Mouse (Mus musculus): ENCODE data around the gene Gm13088.
"Not testable (repeated sequence)": the region's sequence is repeated elsewhere in the genome, so short reads cannot be mapped to it uniquely, and the experiment has no call there.

Gene Gm13088

DNA sequence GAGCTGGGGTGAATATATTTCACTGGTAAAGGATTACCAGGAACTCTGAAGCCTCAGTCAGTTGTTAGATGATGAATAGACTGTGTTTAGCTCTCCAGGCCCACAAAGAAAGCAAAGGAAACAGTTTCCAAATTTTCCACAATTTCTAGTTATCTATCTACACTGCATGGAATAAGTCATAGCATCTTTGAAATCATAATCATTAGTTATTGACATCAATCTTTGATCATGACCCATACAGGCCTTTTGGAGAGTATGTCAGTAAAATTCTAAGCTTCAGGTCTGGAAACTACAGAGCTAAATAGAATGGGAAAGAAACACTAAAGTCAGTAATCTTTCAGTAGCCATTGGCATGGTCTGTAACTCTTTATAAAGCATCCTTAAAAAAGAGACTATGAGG is at the start of gene Gm13088:
Gene Gm13088, minus strand, starts transcription at position 101 of the 400 bp plus-strand sequence.
- DNase-seq (ENCODE audit: low spot score in 2 of 2): not testable (repeated sequence)

DNA sequence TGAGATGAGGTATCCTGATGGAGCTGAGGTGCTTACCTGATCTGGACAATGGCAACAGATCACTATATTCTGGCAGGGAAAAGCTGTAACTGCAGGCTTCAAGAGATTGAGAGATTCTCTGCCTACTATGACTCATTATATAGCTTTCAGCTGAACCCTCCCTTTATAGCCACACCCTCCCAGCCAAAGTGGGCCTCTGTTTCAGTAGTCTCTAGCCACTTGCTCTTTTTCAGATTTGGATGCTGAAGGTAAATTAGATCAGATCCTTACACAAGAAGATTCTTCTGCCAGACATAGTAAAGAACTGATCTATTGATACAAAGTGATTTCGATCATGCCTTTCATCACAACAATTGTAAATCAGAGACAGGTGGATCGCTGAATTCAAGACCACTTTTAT is 45.6 kb upstream of the Gm13088 start, which contains the start of gene Gm13089:
Gene Gm13089, minus strand, starts transcription at position 101 of the 400 bp plus-strand sequence.
- no peak for DNase-seq (ENCODE audit: low spot score in 2 of 2)

DNA sequence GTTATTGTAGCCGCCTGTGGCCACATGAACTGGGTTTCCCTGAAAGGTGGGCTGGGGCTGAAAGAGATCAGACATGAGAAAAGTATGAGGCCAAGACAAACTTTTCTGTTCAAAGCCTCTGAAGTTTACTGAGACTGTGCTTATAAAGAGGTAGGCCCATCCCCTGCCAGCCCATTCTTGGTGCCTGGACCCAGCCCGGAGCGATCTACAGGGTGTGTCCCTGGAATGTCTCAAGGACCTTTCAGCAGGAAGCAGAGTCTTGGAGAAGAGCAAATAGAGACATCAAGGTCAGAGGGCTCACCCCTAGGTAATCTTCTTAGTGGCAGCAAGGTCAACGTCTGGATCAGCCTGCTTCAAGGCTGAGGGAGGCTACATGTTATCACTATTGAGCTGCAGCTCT is 38.9 kb downstream of the Gm13088 start:
- DNase-seq (ENCODE audit: low spot score in 2 of 2): not testable (repeated sequence)

DNA sequence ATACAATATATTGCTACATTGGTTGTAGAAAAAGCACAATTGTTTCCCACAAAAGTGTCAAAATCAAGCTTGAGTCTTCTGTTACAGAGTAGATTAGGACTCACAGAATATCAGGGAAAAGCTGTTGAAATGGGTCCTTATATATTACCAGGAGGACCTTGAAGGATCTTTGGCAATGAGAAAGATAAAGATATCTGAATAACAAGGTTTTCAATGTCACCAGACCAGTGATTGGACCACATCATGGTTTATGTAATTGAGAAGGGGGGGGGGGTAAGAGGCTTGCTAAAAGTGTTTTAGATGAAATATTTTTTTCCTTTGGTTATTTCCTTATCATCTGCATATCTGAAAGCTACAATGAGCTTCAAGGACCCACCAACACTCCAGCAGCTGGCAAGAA is 42.3 kb downstream of the Gm13088 start, which contains the start of gene Gm13083:
Gene Gm13083, plus strand, starts transcription at position 301 of the 400 bp plus-strand sequence.
- not testable (repeated sequence) for DNase-seq (ENCODE audit: low spot score in 2 of 2)

DNA sequence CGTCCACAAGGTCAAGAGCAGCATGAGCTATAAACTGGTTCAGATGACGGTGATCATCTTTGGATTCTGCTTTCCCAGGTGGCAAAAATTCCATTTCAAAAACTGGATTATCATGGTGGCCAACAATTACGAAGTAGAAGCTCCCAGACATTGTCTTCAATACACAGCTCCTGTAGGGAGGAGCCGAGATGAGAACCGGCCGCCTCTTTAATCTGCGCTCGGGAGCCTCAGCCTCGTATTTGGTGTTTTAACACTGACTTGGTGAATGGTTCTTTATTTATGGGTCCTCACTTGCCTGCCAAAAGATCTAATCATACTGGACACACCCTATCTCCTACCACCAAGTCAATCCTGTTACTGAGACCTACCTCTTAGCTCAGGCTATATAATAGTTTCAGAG is 45.1 kb downstream of the Gm13088 start:
- not testable (repeated sequence) for DNase-seq (ENCODE audit: low spot score in 2 of 2)

All from heart, adult 9 months (tissue).